Mouse (Mus musculus): Measurements from ENCODE around the gene Hagh.
A peak's percentile ranks its signal among the peaks of the same experiment; 100 is the strongest.

Hagh gene

GRCm38 (mm10) chr17:24902671-24903474 is 62.9 kb downstream of the Hagh start:
- DNase-seq (ENCODE audit: low spot score) = peak; percentile 68

- no peak for DNase-seq (ENCODE audit: low spot score)
Measured at GRCm38 (mm10) chr17:24903767-24904166, 63.8 kb downstream of the Hagh start.

GRCm38 (mm10) chr17:24907591-24907990 is 67.6 kb downstream of the Hagh start:
- no peak for DNase-seq (ENCODE audit: low spot score)

- no peak for DNase-seq (ENCODE audit: low spot score)
Measured at GRCm38 (mm10) chr17:24913984-24914383, 74.0 kb downstream of the Hagh start.
